Mouse (Mus musculus) embryonic facial prominence, embryonic 10.5 days (tissue): ENCODE measurements around the gene Cd3g. TPM values are rescaled to one million over a fixed set of nuclear protein-coding genes. Genes with fewer than 3 reads are reported as not detected.

Experiments used
- DNase-seq: peaks from one replicate; pipeline ENCODE4 v3.0.0-alpha.2; 2017; ENCODE audit warnings: low spot score
- H3K27ac ChIP-seq: fragments of 300-500 bp; sonication (generic); replicated peaks from 2 replicates; pipeline ENCODE4 v1.5.1; 2016; ENCODE audit warnings: mild to moderate bottlenecking
- H3K27me3 ChIP-seq: fragments of 300-500 bp; sonication (generic); replicated peaks from 2 replicates; pipeline ENCODE4 v1.6.1; 2016; ENCODE audit warnings: low read depth, mild to moderate bottlenecking; ENCODE audit not compliant: poor library complexity, severe bottlenecking
- H3K36me3 ChIP-seq: fragments of 300-500 bp; sonication (generic); replicated peaks from 2 replicates; pipeline ENCODE4 v1.6.1; 2016; ENCODE audit warnings: mild to moderate bottlenecking, moderate library complexity
- H3K4me1 ChIP-seq: fragments of 300-500 bp; sonication (generic); 2 replicates; pipeline ENCODE4 v1.6.1; 2016
- H3K4me3 ChIP-seq: fragments of 300-500 bp; sonication (generic); 2 replicates; pipeline ENCODE4 v1.5.1; 2016; ENCODE audit warnings: mild to moderate bottlenecking, moderate library complexity
- H3K9me3 ChIP-seq: fragments of 300-500 bp; sonication (generic); 2 replicates; pipeline ENCODE4 v1.6.1; 2016; ENCODE audit warnings: mild to moderate bottlenecking
- WGBS: fragments of 180-500 bp; shearing (Covaris S2); methylation state at CpG from one replicate; pipeline ENCODE4 v1.1.7; 2016; 5-methylcytosine and 5-hydroxymethylcytosine counted together
- polyA plus RNA-seq: library from polyadenylated mRNA; unstranded; fragments of >200 nt; fragmentation: Nextera tagmentation; extraction: Ambion mirVana; gene quantifications from 2 replicates; pipeline ENCODE4 v1.2.1, GENCODE M21; 2016

Gene Cd3g
- polyA plus RNA-seq, 1 experiment from 2014 or later, result not detected

DNA sequence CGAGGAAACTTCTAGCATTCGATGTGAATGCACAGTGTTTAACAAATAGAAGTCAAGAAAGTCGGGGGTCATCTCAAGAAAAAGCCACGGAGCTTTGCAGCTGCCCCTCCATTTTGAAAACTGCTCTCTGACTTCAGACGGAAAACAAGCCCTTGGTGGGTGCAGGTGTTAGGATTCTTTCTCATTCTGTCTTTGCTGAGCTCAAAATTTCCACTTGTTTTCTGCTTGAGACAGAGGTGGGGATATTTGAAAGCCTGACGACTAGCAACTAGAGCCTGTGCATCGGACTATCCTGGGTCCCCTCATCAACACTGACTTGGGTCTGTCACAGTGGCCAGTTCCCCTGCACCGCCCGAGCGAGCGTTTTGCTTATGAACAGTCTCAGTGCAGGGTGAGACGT lies 27.2 kb upstream of the Cd3g start:
- Histone ChIP-seq H3K36me3 (no peaks in the 10 kb centered on the region), H3K27me3 (0 out of 2 replicates have a peak, but pooled peaks cover 5% of the 10 kb centered on the region), H3K4me3 (no peak overlapping the region), H3K9me3 (no peaks in the 10 kb centered on the region), H3K4me1 (no peaks in the 10 kb centered on the region; the same call in 1 of the 2 replicates), H3K27ac (no peak overlapping the region)
- 78% methylated on average over 12 of the region's 12 CpGs for WGBS
- no peak for DNase-seq

GRCm38 (mm10) chr9:45000249-45000648 lies 20.0 kb upstream of the Cd3g start:
- H3K27ac ChIP-seq, result no peak overlapping the region
- 69% methylated on average over 3 of the region's 3 CpGs for WGBS
- no peak overlapping the region for H3K4me3 ChIP-seq
- no peaks in the 10 kb centered on the region for H3K4me1 ChIP-seq
- 0 out of 2 replicates have a peak, but pooled peaks cover 2% of the 10 kb centered on the region for H3K9me3 ChIP-seq
- H3K27me3 ChIP-seq, result 0 out of 2 replicates have a peak, but pooled peaks cover 3% of the 10 kb centered on the region
- no peak for DNase-seq
- H3K36me3 ChIP-seq, result no peaks in the 10 kb centered on the region

DNA sequence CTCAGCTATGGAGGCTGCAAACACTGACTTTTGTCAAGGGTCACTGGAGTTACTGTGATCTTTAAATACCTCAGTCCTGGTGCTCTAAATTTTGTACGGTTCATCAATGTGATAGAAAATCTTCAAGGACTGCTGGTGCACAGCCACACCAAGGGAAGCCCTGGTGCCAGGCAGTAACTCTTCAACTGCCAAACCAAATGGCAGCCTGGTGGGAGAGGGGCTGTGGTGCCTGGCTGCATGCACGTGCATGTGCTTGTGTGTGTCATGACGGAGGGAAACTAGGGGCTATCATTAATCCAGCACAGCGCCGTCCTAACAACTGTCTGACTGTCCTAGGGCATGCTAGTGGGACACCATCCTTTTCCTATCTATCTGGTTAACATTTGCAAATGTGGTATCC lies 19.5 kb upstream of the Cd3g start:
- no peak for DNase-seq
- Histone ChIP-seq H3K36me3 (no peaks in the 10 kb centered on the region), H3K27ac (no peak overlapping the region), H3K4me1 (no peaks in the 10 kb centered on the region), H3K4me3 (no peak overlapping the region), H3K27me3 (0 out of 2 replicates have a peak, but pooled peaks cover 3% of the 10 kb centered on the region), H3K9me3 (0 out of 2 replicates have a peak, but pooled peaks cover 2% of the 10 kb centered on the region)
- 85% methylated on average over 5 of the region's 5 CpGs for WGBS

- no peaks in the 10 kb centered on the region for H3K4me1 ChIP-seq
- H3K4me3 ChIP-seq, result no peak overlapping the region
- H3K36me3 ChIP-seq, result no peaks in the 10 kb centered on the region
- DNase-seq, result no peak
- H3K27me3 ChIP-seq, result 0 out of 2 replicates have a peak, but pooled peaks cover 3% of the 10 kb centered on the region
- no peak overlapping the region for H3K27ac ChIP-seq
- WGBS, result 61% methylated on average over 6 of the region's 6 CpGs
- 0 out of 2 replicates have a peak, but pooled peaks cover 2% of the 10 kb centered on the region for H3K9me3 ChIP-seq
These were observed 18.9 kb upstream of the Cd3g start for GRCm38 (mm10) chr9:44999171-44999570.

DNA sequence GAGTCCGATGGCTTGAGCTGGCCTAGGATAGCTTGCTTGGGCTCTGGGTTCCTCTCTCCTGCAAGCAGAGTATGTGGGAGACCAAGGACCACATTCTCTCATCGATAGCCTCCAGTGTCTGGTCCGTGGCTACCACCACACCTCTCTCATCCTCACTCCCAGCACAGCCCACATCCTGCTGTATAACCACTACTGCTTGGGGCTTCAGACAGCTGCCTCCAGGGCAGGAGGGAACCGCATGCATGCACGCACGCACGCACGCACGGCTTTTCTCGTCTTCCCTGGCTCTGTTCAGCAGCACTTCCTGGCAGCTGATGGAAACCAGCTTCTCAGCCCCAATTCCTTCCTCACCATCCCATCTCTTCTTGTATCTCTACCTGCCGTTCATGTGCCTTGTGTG lies 17.9 kb upstream of the Cd3g start:
- Histone ChIP-seq H3K27me3 (0 out of 2 replicates have a peak, but pooled peaks cover 3% of the 10 kb centered on the region), H3K4me3 (no peak overlapping the region), H3K27ac (no peak overlapping the region), H3K36me3 (no peaks in the 10 kb centered on the region), H3K4me1 (no peaks in the 10 kb centered on the region), H3K9me3 (0 out of 2 replicates have a peak, but pooled peaks cover 2% of the 10 kb centered on the region)
- DNase-seq, result no peak
- 76% methylated on average over 11 of the region's 11 CpGs for WGBS

DNA sequence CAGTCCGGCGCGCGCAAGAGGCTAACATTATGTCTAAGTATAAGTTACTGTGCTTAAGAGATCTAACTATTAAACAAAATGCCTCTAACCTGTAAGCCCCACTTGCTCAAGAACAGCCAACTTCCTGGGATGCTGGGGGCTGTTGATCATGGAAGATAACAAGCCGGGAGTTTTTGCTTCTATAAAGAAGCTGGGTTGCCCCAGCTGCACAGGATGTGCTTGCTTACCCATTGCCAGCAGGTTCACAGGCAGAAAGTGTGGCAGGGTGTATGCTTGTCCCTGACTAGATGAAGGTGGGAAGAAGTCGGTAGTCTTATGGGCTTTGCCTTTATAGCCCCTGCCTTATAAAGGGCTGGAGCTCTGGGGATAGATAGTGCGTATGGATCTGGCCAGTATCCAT lies 16.4 kb upstream of the Cd3g start:
- DNase-seq, result no peak
- Histone ChIP-seq H3K4me1 (no peaks in the 10 kb centered on the region), H3K9me3 (0 out of 2 replicates have a peak, but pooled peaks cover 2% of the 10 kb centered on the region), H3K4me3 (no peak overlapping the region), H3K27ac (no peak overlapping the region), H3K36me3 (no peaks in the 10 kb centered on the region), H3K27me3 (0 out of 2 replicates have a peak, but pooled peaks cover 3% of the 10 kb centered on the region)
- WGBS, result 96% methylated on average over 7 of the region's 7 CpGs

GRCm38 (mm10) chr9:44994962-44995361 lies 14.7 kb upstream of the Cd3g start:
- Histone ChIP-seq H3K4me1 (no peaks in the 10 kb centered on the region), H3K4me3 (no peak overlapping the region), H3K27ac (no peak overlapping the region), H3K27me3 (0 out of 2 replicates have a peak, but pooled peaks cover 3% of the 10 kb centered on the region), H3K36me3 (no peaks in the 10 kb centered on the region), H3K9me3 (0 out of 2 replicates have a peak, but pooled peaks cover 2% of the 10 kb centered on the region)
- no peak for DNase-seq
- WGBS, result 77% methylated on average over 4 of the region's 4 CpGs

GRCm38 (mm10) chr9:44993268-44993667 lies 13.0 kb upstream of the Cd3g start:
- Histone ChIP-seq H3K4me1 (no peaks in the 10 kb centered on the region), H3K27ac (no peak overlapping the region), H3K9me3 (0 out of 2 replicates have a peak, but pooled peaks cover 2% of the 10 kb centered on the region), H3K4me3 (no peak overlapping the region), H3K27me3 (no peaks in the 10 kb centered on the region), H3K36me3 (no peaks in the 10 kb centered on the region)
- WGBS, result 93% methylated on average over 2 of the region's 2 CpGs
- no peak for DNase-seq

DNA sequence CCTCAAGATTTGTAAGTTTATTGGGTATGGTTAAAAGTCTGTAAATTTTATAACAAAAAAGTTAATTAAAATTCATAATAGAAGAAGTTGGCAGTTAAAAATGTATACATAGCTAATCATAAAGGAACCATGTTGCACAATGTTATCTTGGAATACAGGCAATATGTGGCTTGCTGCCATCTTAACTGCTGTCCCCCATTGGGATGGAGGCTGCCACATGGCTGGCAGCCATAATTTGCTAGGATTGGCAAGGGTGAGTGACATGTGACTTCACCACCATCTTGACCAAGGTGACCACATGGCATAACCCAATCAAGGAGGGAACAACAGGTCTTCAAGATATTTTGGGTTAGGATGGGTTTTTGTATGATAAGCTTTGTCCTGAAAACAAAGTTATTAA lies 12.0 kb upstream of the Cd3g start:
- 0 out of 2 replicates have a peak, but pooled peaks cover 2% of the 10 kb centered on the region for H3K9me3 ChIP-seq
- H3K4me3 ChIP-seq, result no peak overlapping the region
- H3K4me1 ChIP-seq, result no peaks in the 10 kb centered on the region
- H3K36me3 ChIP-seq, result no peaks in the 10 kb centered on the region
- H3K27me3 ChIP-seq, result no peaks in the 10 kb centered on the region
- no peak for DNase-seq
- no peak overlapping the region for H3K27ac ChIP-seq

DNA sequence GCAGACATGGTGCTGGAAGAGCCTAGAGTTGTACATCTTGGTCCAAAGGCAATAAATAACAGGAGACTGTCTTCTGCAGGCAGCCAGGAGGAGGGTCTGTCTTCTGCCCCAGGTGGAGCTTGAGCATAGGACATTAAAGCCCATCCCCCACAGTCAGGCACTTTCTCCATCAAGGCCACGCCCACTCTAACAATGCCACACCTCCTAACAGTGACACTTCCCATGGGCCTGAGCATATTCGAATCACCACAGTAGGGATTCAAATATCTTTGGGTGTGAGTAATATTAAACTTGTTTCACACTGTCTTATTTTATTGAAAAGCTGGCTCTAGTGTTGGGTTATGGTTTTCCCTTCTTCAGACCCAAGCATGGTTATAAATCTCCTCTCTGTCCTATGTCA lies 11.6 kb upstream of the Cd3g start:
- Histone ChIP-seq H3K36me3 (no peaks in the 10 kb centered on the region), H3K4me3 (no peak overlapping the region), H3K9me3 (0 out of 2 replicates have a peak, but pooled peaks cover 2% of the 10 kb centered on the region), H3K27me3 (no peaks in the 10 kb centered on the region), H3K4me1 (no peaks in the 10 kb centered on the region), H3K27ac (no peak overlapping the region)
- 85% methylated on average over 2 of the region's 2 CpGs for WGBS
- DNase-seq, result no peak

- Histone ChIP-seq H3K27ac (no peak overlapping the region), H3K36me3 (no peaks in the 10 kb centered on the region), H3K4me1 (no peaks in the 10 kb centered on the region), H3K9me3 (no peaks in the 10 kb centered on the region), H3K4me3 (no peak overlapping the region), H3K27me3 (no peaks in the 10 kb centered on the region)
- no peak for DNase-seq
- WGBS, result 69% methylated on average over 5 of the region's 5 CpGs
These were observed 6.7 kb upstream of the Cd3g start for GRCm38 (mm10) chr9:44986976-44987375.

DNA sequence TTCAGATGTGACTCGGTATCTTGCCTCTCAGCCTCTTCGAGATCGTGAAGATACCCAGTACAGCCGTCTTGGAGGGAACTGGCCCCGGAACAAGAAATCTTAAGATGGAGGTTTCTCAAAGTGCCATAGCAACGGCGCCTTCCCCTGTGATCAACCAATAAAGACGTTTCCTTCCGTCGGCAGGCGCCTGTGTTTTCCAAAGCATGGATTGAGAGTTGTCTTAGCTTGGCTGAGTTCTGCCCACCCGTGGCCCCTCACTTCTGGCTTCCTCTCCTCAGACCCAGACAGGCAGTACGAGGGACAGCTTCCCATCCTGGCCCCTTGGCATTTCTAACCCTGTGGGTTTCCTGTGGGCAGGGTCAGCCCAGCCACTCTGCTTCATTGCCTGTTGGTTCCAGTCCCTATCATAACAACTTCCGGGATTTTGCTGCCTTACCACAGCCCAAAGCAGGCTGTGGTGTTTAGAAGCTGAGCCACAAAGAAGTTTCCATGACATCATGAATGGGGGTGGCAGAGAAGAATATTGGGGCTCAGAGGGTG lies 6.1 kb upstream of the Cd3g start:
- WGBS, result 75% methylated on average over 14 of the region's 14 CpGs
- Histone ChIP-seq H3K27me3 (no peaks in the 10 kb centered on the region), H3K9me3 (no peaks in the 10 kb centered on the region), H3K27ac (no peak overlapping the region), H3K36me3 (no peaks in the 10 kb centered on the region), H3K4me1 (no peaks in the 10 kb centered on the region), H3K4me3 (no peak overlapping the region)
- DNase-seq, result no peak

DNA sequence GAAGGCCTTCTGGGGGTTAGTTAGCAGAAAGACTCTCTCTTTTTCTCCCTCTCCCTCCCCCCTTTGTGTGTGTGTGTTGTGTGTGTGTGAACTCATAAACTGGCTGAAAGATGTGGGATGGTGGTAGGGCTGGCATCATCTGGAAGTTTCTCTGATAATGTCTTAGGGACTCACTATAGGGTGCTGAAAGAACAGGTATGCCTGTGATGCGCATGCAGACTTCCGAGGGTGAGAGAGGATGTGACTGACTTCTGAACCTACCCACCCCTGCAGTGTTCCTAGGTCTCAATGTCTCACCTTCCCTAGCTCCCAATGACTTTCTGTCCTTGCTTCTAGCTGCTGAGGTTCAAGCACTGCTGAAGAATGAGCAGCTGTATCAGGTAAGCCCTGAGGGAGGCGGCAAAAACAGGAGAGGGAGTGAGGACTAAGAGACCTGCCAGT lies 5.5 kb upstream of the Cd3g start:
- no peaks in the 10 kb centered on the region for H3K9me3 ChIP-seq
- 89% methylated on average over 3 of the region's 3 CpGs for WGBS
- DNase-seq, result no peak

More for the DNA sequence above, 5.5 kb upstream of the Cd3g start:
- Histone ChIP-seq H3K36me3 (no peaks in the 10 kb centered on the region), H3K27me3 (no peaks in the 10 kb centered on the region), H3K4me3 (no peak overlapping the region), H3K27ac (no peak overlapping the region), H3K4me1 (no peaks in the 10 kb centered on the region)
